Mouse (Mus musculus): ENCODE data around the gene Gm44965.

DNA sequence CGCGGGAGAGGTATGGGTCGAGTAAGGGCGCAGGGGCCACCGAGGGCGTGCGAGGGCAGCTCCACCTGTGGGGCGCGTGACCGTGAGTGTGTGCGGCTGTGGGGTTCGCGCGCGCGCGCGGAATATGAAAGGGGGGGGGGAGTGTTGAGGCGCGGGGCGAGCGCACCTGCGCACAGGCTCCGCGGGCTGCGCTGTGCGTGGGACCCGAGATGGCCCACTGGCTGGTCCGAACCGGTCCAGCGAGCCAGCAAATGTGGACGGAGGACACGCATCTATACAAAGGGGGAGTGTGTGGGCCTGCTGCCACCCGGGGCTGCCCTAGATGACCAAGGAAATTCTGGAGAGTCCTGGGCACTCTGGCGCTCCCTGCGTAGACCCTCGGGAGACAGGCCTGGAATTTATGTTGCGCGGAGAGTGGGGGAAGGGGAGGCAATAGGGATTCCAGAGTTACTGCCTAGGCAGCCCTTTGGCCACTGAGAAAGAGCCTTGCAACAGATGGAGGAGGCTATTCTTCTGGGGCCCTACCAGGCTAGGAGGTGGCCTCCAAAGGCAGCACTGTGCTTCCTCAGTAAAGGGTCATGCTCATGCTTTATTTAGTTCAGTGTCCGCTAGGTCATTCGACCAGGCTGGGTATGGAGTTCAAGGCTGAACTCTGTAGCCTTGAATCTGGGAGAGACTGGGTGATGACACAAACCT lies 450 bp downstream of the Gm44965 start:
- TF ChIP-seq USF1 (IDR thresholded peaks at IDR 0.05; ENCODE audit: low read depth) (no peak), E2F4 (IDR thresholded peaks at IDR 0.05; ENCODE audit: insufficient read depth) (no peak), MAX (IDR thresholded peaks at IDR 0.05; ENCODE audit: low read depth) (no peak), TCF3 (IDR thresholded peaks at IDR 0.05; ENCODE audit: insufficient read length, low read depth) (no peak), POLR2AphosphoS2 (IDR thresholded peaks at IDR 0.05; ENCODE audit: insufficient read length, low read depth) (no peak), POLR2A (IDR thresholded peaks at IDR 0.05; ENCODE audit: insufficient read length, low read depth) (no peak)

Measured in myocyte (in vitro differentiated cells).